Mouse (Mus musculus) intestine, embryonic 14.5 days (tissue): Measurements from ENCODE around the gene Poglut1. TPM values are rescaled to one million over a fixed set of nuclear protein-coding genes. Genes with fewer than 3 reads are reported as not detected.

Source experiments
- ATAC-seq: fragments of 200-750 bp; cut with Nextera tagmentation; replicated peaks from 2 replicates; pipeline ENCODE4 v1.8.0; 2017; ENCODE audit warnings: low read depth, moderate number of reproducible peaks, moderate TSS enrichment, moderate library complexity; ENCODE audit not compliant: low FRiP score, low TSS enrichment
- DNase-seq: peaks from one replicate; pipeline ENCODE4 v3.0.0-alpha.2; 2018; ENCODE audit warnings: low spot score
- H3K27ac ChIP-seq: fragments of 300-500 bp; sonication (generic); 2 replicates; pipeline ENCODE4 v1.5.1; 2014; ENCODE audit warnings: low read depth, mild to moderate bottlenecking, control low read depth
- H3K27me3 ChIP-seq: fragments of 300-500 bp; sonication (generic); replicated peaks from 2 replicates; pipeline ENCODE4 v1.6.1; 2014; ENCODE audit warnings: low read length, control low read depth; ENCODE audit not compliant: control insufficient read depth, insufficient read depth
- H3K36me3 ChIP-seq: fragments of 300-500 bp; sonication (generic); 2 replicates; pipeline ENCODE4 v1.6.1; 2014; ENCODE audit warnings: low read length, control low read depth; ENCODE audit not compliant: control insufficient read depth, insufficient read depth
- H3K4me1 ChIP-seq: fragments of 300-500 bp; sonication (generic); replicated peaks from 2 replicates; pipeline ENCODE4 v1.6.1; 2014; ENCODE audit warnings: low read length, control low read depth, mixed read lengths; ENCODE audit not compliant: control insufficient read depth, insufficient read depth
- H3K4me2 ChIP-seq: fragments of 300-500 bp; sonication (generic); 2 replicates; pipeline ENCODE4 v1.6.1; 2014; ENCODE audit warnings: low read length
- H3K4me3 ChIP-seq: fragments of 300-500 bp; sonication (generic); 2 replicates; pipeline ENCODE4 v1.5.1; 2014; ENCODE audit warnings: low read depth, low read length, control low read depth, mixed read lengths
- H3K9ac ChIP-seq: fragments of 300-500 bp; sonication (generic); 2 replicates; pipeline ENCODE4 v1.6.1; 2014; ENCODE audit warnings: mild to moderate bottlenecking, low read length
- H3K9me3 ChIP-seq: fragments of 300-500 bp; sonication (generic); 2 replicates; pipeline ENCODE4 v1.6.1; 2016; ENCODE audit warnings: low read length, control low read depth; ENCODE audit not compliant: control insufficient read depth
- WGBS: fragments of 180-500 bp; shearing (Covaris S2); extraction: QIAGEN DNeasy Blood & Tissue Kit; methylation state at CpG from one replicate; pipeline ENCODE4 v1.1.7; 2014; 5-methylcytosine and 5-hydroxymethylcytosine counted together
- polyA plus RNA-seq: library from polyadenylated mRNA; unstranded; fragments of >200 nt; fragmentation: Nextera tagmentation; extraction: Ambion mirVana; gene quantifications from 2 replicates; pipeline ENCODE4 v1.2.1, GENCODE M21; 2014

Gene Poglut1
- polyA plus RNA-seq, 1 experiment from 2014 or later, result 43.7 TPM

DNA sequence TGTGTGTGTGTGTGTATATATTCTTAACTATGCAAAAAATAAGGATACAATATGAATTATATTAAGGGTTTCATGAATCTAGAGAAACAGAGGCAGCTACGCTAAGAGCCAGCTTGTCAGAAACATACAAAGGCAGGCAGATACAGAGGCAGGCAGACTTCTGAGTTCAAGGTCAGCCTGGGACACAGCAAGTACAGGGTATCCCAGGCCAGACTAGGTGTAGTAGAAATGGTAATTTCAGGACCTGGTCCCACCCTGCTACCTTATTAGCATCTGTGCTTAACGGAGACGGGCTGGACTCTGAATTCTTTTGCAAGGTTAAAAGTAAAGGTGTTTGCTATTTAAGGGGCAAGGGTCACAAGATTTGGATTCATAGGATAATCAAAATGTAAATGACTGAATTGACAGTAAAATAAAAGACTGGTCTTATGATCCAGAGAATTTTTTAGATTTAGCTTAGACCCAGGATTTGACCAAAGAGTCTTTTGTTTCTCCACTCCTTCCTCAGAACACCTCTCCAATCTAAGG lies 8.2 kb upstream of the Poglut1 start, which contains the start of gene Tmem39a:
Gene Tmem39a, plus strand, starts transcription at position 478 of the 528 bp plus-strand sequence.
- Histone ChIP-seq H3K4me3 (no peak within 1 kb of the TSS), H3K27me3 (peaks cover 9% of the 10 kb centered on the region; the same call in 1 of the 2 replicates)
- WGBS, result 78% methylated on average over 3 of the region's 3 CpGs

DNA sequence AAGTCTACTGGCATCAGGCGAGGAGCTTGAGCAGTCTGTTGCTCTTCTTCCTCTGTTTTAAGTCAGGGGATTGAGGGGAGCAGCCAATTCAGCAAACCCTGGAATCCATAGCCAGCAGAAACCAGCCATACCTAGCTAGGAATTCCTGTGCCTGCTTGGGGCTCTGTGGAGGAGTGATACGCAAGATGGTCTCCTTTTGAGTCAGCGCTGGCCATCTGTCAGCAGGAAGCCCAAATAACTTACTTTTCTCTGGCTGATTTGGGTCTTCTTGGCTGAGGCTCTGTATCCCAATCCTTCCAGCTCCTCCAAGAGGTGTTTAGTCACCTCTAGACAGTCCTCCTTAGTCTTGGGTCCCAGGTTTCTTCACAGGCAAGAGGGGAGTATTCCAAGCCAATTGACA lies 5.9 kb upstream of the Poglut1 start:
- no peak overlapping the region for H3K4me2 ChIP-seq
- H3K9ac ChIP-seq, result no peak overlapping the region
- no peak for ATAC-seq
- no peak overlapping the region for H3K27ac ChIP-seq
- no peaks in the 10 kb centered on the region for H3K9me3 ChIP-seq
- no peak overlapping the region for H3K4me3 ChIP-seq
- H3K4me1 ChIP-seq, result no peaks in the 10 kb centered on the region
- 85% methylated on average over 3 of the region's 3 CpGs for WGBS
- H3K27me3 ChIP-seq, result peaks cover 12% of the 10 kb centered on the region; the same call in 1 of the 2 replicates
- no peak for DNase-seq
- no peaks in the 10 kb centered on the region for H3K36me3 ChIP-seq

More for the DNA sequence above, 8.2 kb upstream of the Poglut1 start, which contains the start of gene Tmem39a:
- no peak for DNase-seq
- ATAC-seq, result no peak
- H3K27ac ChIP-seq, result no peak within 1 kb of the TSS
- no peak within 1 kb of the TSS for H3K4me2 ChIP-seq
- H3K4me1 ChIP-seq, result no peaks in the 10 kb centered on the region
- no peak within 1 kb of the TSS for H3K9ac ChIP-seq
- no peaks in the 10 kb centered on the region for H3K36me3 ChIP-seq
- H3K9me3 ChIP-seq, result no peaks in the 10 kb centered on the region

DNA sequence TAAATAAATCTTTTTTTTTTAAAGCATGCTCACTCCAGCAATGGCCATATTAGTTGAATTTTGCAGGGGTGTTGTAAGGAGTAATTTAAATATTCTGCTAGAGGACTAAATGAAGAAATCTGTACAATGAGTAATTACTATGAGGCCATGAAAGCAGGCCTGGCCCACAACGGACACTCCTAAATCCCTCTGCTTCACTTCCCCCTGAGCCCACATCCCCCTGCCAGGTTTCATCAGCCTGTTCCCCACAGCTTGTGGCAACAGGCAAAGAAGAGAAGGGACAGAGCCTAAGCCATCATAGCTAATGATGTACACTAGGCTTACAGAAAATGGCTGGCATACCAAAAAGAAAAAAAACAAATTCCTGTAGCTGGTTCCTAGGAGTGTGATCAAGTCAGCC lies 2.1 kb downstream of the Poglut1 start:
- H3K9me3 ChIP-seq, result no peaks in the 10 kb centered on the region
- H3K4me3 ChIP-seq, result no peak overlapping the region
- WGBS, result 97% methylated on average over 1 of the region's 1 CpGs
- no peak overlapping the region for H3K27ac ChIP-seq
- no peak overlapping the region for H3K9ac ChIP-seq
- H3K36me3 ChIP-seq, result peaks cover 28% of the 10 kb centered on the region; the same call in 1 of the 2 replicates
- DNase-seq, result no peak
- H3K4me1 ChIP-seq, result peaks cover 11% of the 10 kb centered on the region
- H3K4me2 ChIP-seq, result no peak overlapping the region
- no peak for ATAC-seq
- no peaks in the 10 kb centered on the region for H3K27me3 ChIP-seq

DNA sequence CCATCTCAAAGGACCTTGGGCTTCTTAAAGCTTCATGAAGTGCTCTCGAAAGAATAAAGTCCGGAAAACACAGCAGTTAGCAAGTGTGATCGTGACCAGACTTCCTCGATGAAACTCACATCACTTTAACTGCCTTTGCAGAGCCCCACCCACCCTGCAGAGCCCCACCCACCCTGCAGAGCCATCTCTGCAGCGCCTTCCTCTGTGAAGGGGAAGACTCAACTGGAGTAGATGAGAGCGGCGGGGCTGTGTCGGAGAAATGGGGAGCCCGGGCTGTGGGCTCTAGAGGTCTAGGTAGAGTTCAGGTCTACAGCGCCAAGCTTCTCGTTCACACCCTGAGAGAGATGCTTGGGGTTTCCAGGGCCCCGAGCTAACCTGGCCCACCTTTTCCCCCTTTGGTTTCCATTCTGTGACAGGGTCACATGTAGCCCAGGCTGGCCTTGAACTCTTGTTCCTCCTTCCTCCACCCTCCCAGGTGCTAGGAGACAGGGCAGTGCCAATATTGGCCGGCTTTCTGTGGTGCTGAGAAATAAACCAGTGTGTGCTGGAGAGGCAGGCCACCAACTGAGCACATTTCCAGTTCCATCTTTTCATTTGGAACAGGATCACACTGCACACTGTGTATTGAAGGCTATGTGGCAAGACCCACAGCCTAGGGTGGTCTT lies 11.2 kb downstream of the Poglut1 start:
- no peak for ATAC-seq
- H3K9ac ChIP-seq, result no peak overlapping the region
- no peak for DNase-seq
- no peak overlapping the region for H3K27ac ChIP-seq
- H3K4me1 ChIP-seq, result no peaks in the 10 kb centered on the region
- peaks cover 73% of the 10 kb centered on the region for H3K36me3 ChIP-seq
- no peak overlapping the region for H3K4me3 ChIP-seq
- no peak overlapping the region for H3K4me2 ChIP-seq
- no peaks in the 10 kb centered on the region for H3K27me3 ChIP-seq
- no peaks in the 10 kb centered on the region for H3K9me3 ChIP-seq
- 87% methylated on average over 13 of the region's 13 CpGs for WGBS

DNA sequence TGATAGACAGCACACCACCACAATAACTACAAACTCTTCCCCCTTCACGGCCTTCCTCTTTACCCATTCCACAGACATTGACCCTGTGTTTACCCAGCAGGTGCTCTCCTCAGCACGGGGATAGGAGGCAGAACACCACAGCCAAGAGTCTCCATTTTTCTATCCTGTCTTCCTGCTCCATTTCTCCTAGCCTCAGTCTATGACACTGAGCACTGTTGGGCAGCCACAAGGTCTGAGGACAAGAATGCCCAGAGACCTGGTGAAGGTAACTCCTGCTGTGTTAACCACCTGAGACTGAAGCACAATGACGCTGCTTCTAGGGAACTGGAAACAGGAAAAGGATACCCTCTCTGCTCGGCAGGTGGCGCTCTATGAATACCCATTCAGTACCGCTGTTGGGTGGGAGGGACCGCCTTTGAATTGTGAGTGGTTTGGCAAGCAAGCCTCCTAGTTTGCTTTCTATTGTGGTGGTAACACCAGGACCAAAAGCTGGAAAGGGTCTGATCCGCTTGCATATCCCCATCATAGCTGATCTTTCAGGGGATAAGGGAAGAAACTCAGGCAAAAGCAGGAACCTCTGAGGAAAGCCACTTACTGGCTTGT lies 13.4 kb downstream of the Poglut1 start:
- peaks cover 76% of the 10 kb centered on the region for H3K36me3 ChIP-seq
- H3K4me1 ChIP-seq, result no peaks in the 10 kb centered on the region
- H3K4me3 ChIP-seq, result no peak overlapping the region
- 46% methylated on average over 8 of the region's 8 CpGs for WGBS
- no peaks in the 10 kb centered on the region for H3K27me3 ChIP-seq
- ATAC-seq, result no peak
- no peak overlapping the region for H3K4me2 ChIP-seq
- H3K9ac ChIP-seq, result no peak overlapping the region
- peak; percentile 83 for DNase-seq
- no peak overlapping the region for H3K27ac ChIP-seq
- no peaks in the 10 kb centered on the region for H3K9me3 ChIP-seq

DNA sequence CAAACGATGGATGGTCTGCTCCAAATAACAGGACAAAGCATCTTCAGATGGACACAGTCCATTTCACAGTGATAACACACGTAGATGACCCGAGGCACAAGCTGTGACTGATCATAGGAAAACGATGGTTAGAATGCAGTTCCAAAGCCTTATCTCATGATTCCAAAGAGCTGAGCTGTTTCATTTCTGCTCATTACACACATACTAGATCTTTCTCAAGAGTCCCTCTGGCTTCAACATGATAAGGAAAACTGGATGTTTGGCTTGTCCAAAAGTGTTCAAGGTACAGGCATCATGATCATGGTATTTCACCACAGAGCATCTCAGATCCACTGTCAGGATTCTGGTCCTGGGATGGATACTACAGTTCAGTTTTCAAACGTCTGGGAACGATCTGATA lies 23.8 kb downstream of the Poglut1 start:
- Histone ChIP-seq H3K27ac (no peak overlapping the region), H3K9ac (no peak overlapping the region), H3K4me3 (no peak overlapping the region), H3K27me3 (no peaks in the 10 kb centered on the region), H3K9me3 (no peaks in the 10 kb centered on the region), H3K4me2 (no peak overlapping the region), H3K4me1 (peaks cover 10% of the 10 kb centered on the region), H3K36me3 (peaks cover 59% of the 10 kb centered on the region)
- DNase-seq, result no peak
- WGBS, result 89% methylated on average over 6 of the region's 6 CpGs
- ATAC-seq, result no peak

DNA sequence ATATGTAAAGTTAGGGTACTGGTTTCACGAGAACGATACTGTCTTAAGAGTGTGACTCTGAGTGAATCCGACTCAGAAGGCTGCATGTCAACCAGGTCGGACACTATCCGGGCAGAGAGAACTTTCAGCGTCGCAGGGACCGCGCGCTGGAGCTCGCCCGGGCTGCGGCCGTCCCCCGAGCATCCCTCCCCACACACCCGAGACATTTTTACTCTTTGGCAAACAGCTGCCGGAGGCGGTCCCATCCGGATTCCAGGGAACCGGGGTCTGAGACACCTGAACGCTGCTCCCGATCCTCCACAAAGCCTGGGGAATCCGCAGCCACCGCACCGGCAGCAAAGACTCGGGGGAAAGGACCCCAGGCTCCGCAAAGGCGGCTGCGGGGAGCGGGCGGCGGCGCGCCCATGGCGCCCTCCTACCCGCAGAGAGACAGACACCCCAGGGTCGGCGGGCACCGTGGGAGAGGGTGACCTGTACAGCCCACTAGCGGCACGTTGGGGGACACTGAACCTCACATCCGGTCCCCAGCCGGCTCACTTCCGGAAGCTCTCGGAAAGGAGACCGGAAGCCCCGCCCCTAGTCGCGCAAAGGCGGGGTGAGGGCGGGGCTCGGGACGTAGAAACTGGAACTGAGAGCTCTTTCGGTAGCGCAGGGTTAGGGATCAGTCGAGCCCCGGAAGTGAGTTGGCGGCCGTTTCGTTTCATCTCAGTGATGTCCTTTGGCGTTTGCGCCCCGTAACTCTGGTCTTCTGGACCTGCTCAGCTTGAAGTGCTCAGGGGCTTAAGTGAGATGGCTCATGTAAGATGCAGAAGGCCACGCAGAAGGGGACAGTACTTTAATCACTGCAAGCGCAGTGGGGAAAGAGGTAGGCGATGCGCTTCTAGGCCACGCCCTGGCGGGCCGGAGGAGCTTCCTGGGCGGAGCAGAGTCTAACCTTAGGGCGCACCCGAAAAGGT lies 27.7 kb downstream of the Poglut1 start, which contains the start of gene Timmdc1:
Gene Timmdc1, minus strand, starts transcription at position 535 of the 956 bp plus-strand sequence.
- H3K9ac ChIP-seq, result peak within 1 kb of the TSS; percentile 94
- DNase-seq, result peak; percentile 97
- peak within 1 kb of the TSS; percentile 94 for H3K4me3 ChIP-seq
- peak within 1 kb of the TSS; percentile 64 for H3K4me2 ChIP-seq
- H3K36me3 ChIP-seq, result peaks cover 40% of the 10 kb centered on the region
- no peaks in the 10 kb centered on the region for H3K27me3 ChIP-seq
- peak within 1 kb of the TSS; percentile 92 for H3K27ac ChIP-seq
- no peaks in the 10 kb centered on the region for H3K9me3 ChIP-seq
- H3K4me1 ChIP-seq, result peaks cover 10% of the 10 kb centered on the region
- peak; percentile 98 for ATAC-seq
- WGBS, result under 1% methylated on average over 70 of the region's 73 CpGs
